Mouse (Mus musculus): ENCODE measurements around the gene Rora. TPM values are rescaled to one million over a fixed set of nuclear protein-coding genes. Genes with fewer than 3 reads are reported as not detected.

Gene Rora
- polyA plus RNA-seq (2015; fragmentation: Nextera tagmentation; extraction: Ambion mirVana), result 6.1 and 7.5 TPM in 2 replicates

GRCm38 (mm10) chr9:68653211-68654038, at the start of gene Rora:
Rora (plus strand) TSS chr9:68653786.
- H3K4me3 ChIP-seq, result peak within 1 kb of the TSS; percentile 88
- H3K9ac ChIP-seq, result peak within 1 kb of the TSS; percentile 88
- WGBS, result under 1% methylated on average over 69 of the region's 72 CpGs
- peaks cover 13% of the 10 kb centered on the region for H3K4me1 ChIP-seq
- peak within 1 kb of the TSS; percentile 85 for H3K27ac ChIP-seq (replicated peaks)
- H3K36me3 ChIP-seq, result no peaks in the 10 kb centered on the region
- peak; percentile 59; the same call in 1 of the 2 replicates for ATAC-seq (ENCODE audit: extremely low read depth, insufficient number of reproducible peaks, low FRiP score, low TSS enrichment)
- no peaks in the 10 kb centered on the region for H3K9me3 ChIP-seq
- H3K27me3 ChIP-seq (replicated peaks), result peaks cover 17% of the 10 kb centered on the region; the same call in 1 of the 2 replicates
- H3K4me2 ChIP-seq, result peak within 1 kb of the TSS; percentile 99

GRCm38 (mm10) chr9:68614006-68614405, 39.6 kb upstream of the Rora start:
- Histone ChIP-seq H3K9me3 (no peaks in the 10 kb centered on the region), H3K4me1 (no peaks in the 10 kb centered on the region), H3K9ac (no peak overlapping the region), H3K27me3 (replicated peaks) (no peaks in the 10 kb centered on the region), H3K4me3 (no peak overlapping the region), H3K4me2 (no peak overlapping the region), H3K27ac (replicated peaks) (no peak overlapping the region), H3K36me3 (no peaks in the 10 kb centered on the region)
- 72% methylated on average over 9 of the region's 9 CpGs for WGBS
- ATAC-seq (ENCODE audit: extremely low read depth, insufficient number of reproducible peaks, low FRiP score, low TSS enrichment), result no peak

GRCm38 (mm10) chr9:68617116-68617515, 36.5 kb upstream of the Rora start:
- H3K27ac ChIP-seq (replicated peaks), result no peak overlapping the region
- H3K36me3 ChIP-seq, result no peaks in the 10 kb centered on the region
- WGBS, result 36% methylated on average over 4 of the region's 4 CpGs
- no peaks in the 10 kb centered on the region for H3K27me3 ChIP-seq (replicated peaks)
- no peak for ATAC-seq (ENCODE audit: extremely low read depth, insufficient number of reproducible peaks, low FRiP score, low TSS enrichment)
- no peaks in the 10 kb centered on the region for H3K9me3 ChIP-seq
- H3K4me3 ChIP-seq, result no peak overlapping the region
- no peak overlapping the region for H3K9ac ChIP-seq
- H3K4me1 ChIP-seq, result no peaks in the 10 kb centered on the region
- no peak overlapping the region for H3K4me2 ChIP-seq

GRCm38 (mm10) chr9:68620036-68620435, 33.5 kb upstream of the Rora start:
- ATAC-seq (ENCODE audit: extremely low read depth, insufficient number of reproducible peaks, low FRiP score, low TSS enrichment), result no peak
- Histone ChIP-seq H3K27me3 (replicated peaks) (no peaks in the 10 kb centered on the region), H3K36me3 (no peaks in the 10 kb centered on the region), H3K4me2 (no peak overlapping the region), H3K9me3 (no peaks in the 10 kb centered on the region), H3K9ac (no peak overlapping the region), H3K4me3 (no peak overlapping the region), H3K4me1 (no peaks in the 10 kb centered on the region), H3K27ac (replicated peaks) (no peak overlapping the region)
- WGBS, result 87% methylated on average over 2 of the region's 2 CpGs

- 69% methylated on average over 6 of the region's 6 CpGs for WGBS
- no peaks in the 10 kb centered on the region for H3K9me3 ChIP-seq
- H3K4me3 ChIP-seq, result no peak overlapping the region
- H3K9ac ChIP-seq, result no peak overlapping the region
- H3K36me3 ChIP-seq, result no peaks in the 10 kb centered on the region
- no peak overlapping the region for H3K4me2 ChIP-seq
- ATAC-seq (ENCODE audit: extremely low read depth, insufficient number of reproducible peaks, low FRiP score, low TSS enrichment), result no peak
- H3K4me1 ChIP-seq, result no peaks in the 10 kb centered on the region
- no peak overlapping the region for H3K27ac ChIP-seq (replicated peaks)
- H3K27me3 ChIP-seq (replicated peaks), result no peaks in the 10 kb centered on the region
Measured at GRCm38 (mm10) chr9:68620441-68620840, 33.1 kb upstream of the Rora start.

- ATAC-seq (ENCODE audit: extremely low read depth, insufficient number of reproducible peaks, low FRiP score, low TSS enrichment), result no peak
- Histone ChIP-seq H3K27ac (replicated peaks) (no peak overlapping the region), H3K4me2 (no peak overlapping the region), H3K4me1 (no peaks in the 10 kb centered on the region), H3K9me3 (no peaks in the 10 kb centered on the region), H3K27me3 (replicated peaks) (no peaks in the 10 kb centered on the region), H3K36me3 (no peaks in the 10 kb centered on the region), H3K4me3 (no peak overlapping the region), H3K9ac (no peak overlapping the region)
- 73% methylated on average over 4 of the region's 4 CpGs for WGBS
Measured at GRCm38 (mm10) chr9:68624981-68625380, 28.6 kb upstream of the Rora start.

- no peaks in the 10 kb centered on the region for H3K4me1 ChIP-seq
- WGBS, result 75% methylated on average over 8 of the region's 8 CpGs
- no peaks in the 10 kb centered on the region for H3K36me3 ChIP-seq
- H3K27ac ChIP-seq (replicated peaks), result no peak overlapping the region
- H3K9me3 ChIP-seq, result no peaks in the 10 kb centered on the region
- no peak overlapping the region for H3K4me3 ChIP-seq
- H3K27me3 ChIP-seq (replicated peaks), result no peaks in the 10 kb centered on the region
- ATAC-seq (ENCODE audit: extremely low read depth, insufficient number of reproducible peaks, low FRiP score, low TSS enrichment), result no peak
- no peak overlapping the region for H3K9ac ChIP-seq
- no peak overlapping the region for H3K4me2 ChIP-seq
Measured at GRCm38 (mm10) chr9:68637301-68637700, 16.3 kb upstream of the Rora start.

GRCm38 (mm10) chr9:68641123-68641522, 12.5 kb upstream of the Rora start:
- 70% methylated on average over 3 of the region's 3 CpGs for WGBS
- no peak overlapping the region for H3K4me2 ChIP-seq
- H3K4me3 ChIP-seq, result no peak overlapping the region
- H3K36me3 ChIP-seq, result no peaks in the 10 kb centered on the region
- H3K9me3 ChIP-seq, result no peaks in the 10 kb centered on the region
- no peak overlapping the region for H3K27ac ChIP-seq (replicated peaks)
- no peak overlapping the region for H3K9ac ChIP-seq
- ATAC-seq (ENCODE audit: extremely low read depth, insufficient number of reproducible peaks, low FRiP score, low TSS enrichment), result no peak
- no peaks in the 10 kb centered on the region for H3K27me3 ChIP-seq (replicated peaks)
- H3K4me1 ChIP-seq, result no peaks in the 10 kb centered on the region

GRCm38 (mm10) chr9:68648061-68648460, 5.5 kb upstream of the Rora start:
- peaks cover 6% of the 10 kb centered on the region; the same call in 1 of the 2 replicates for H3K27me3 ChIP-seq (replicated peaks)
- H3K27ac ChIP-seq (replicated peaks), result no peak overlapping the region
- H3K9ac ChIP-seq, result no peak overlapping the region
- no peak overlapping the region for H3K4me2 ChIP-seq
- ATAC-seq (ENCODE audit: extremely low read depth, insufficient number of reproducible peaks, low FRiP score, low TSS enrichment), result no peak
- H3K4me1 ChIP-seq, result no peaks in the 10 kb centered on the region
- no peaks in the 10 kb centered on the region for H3K9me3 ChIP-seq
- no peak overlapping the region for H3K4me3 ChIP-seq
- 70% methylated on average over 3 of the region's 3 CpGs for WGBS
- H3K36me3 ChIP-seq, result no peaks in the 10 kb centered on the region

- Histone ChIP-seq H3K27me3 (replicated peaks) (peaks cover 17% of the 10 kb centered on the region; the same call in 1 of the 2 replicates), H3K4me1 (peaks cover 13% of the 10 kb centered on the region), H3K27ac (replicated peaks) (peak overlapping the region; percentile 85), H3K36me3 (no peaks in the 10 kb centered on the region), H3K4me3 (peak overlapping the region; percentile 88), H3K4me2 (peak overlapping the region; percentile 99), H3K9ac (peak overlapping the region; percentile 88), H3K9me3 (no peaks in the 10 kb centered on the region)
- WGBS, result under 1% methylated on average over 21 of the region's 28 CpGs
- peak; percentile 40; the same call in 1 of the 2 replicates for ATAC-seq (ENCODE audit: extremely low read depth, insufficient number of reproducible peaks, low FRiP score, low TSS enrichment)
Measured at GRCm38 (mm10) chr9:68654039-68654332, 400 bp downstream of the Rora start.

GRCm38 (mm10) chr9:68654333-68655017, 889 bp downstream of the Rora start:
- peaks cover 13% of the 10 kb centered on the region for H3K4me1 ChIP-seq
- no peak for ATAC-seq (ENCODE audit: extremely low read depth, insufficient number of reproducible peaks, low FRiP score, low TSS enrichment)
- H3K4me3 ChIP-seq, result peak overlapping the region; percentile 88
- peak overlapping the region; percentile 88 for H3K9ac ChIP-seq
- peak overlapping the region; percentile 85; the same call in 1 of the 2 replicates for H3K27ac ChIP-seq (replicated peaks)
- no peaks in the 10 kb centered on the region for H3K36me3 ChIP-seq
- H3K9me3 ChIP-seq, result no peaks in the 10 kb centered on the region
- WGBS, result under 1% methylated on average over 42 of the region's 43 CpGs
- H3K4me2 ChIP-seq, result peak overlapping the region; percentile 99
- peaks cover 17% of the 10 kb centered on the region; the same call in 1 of the 2 replicates for H3K27me3 ChIP-seq (replicated peaks)

Data from heart, embryonic 13.5 days (tissue).